Mouse (Mus musculus): ENCODE data around the gene Serpina3i.
"Not testable (repeated sequence)": the region's sequence is repeated elsewhere in the genome, so short reads cannot be mapped to it uniquely, and the experiment has no call there.

The Serpina3i gene

GRCm38 (mm10) chr12:104262863-104263262 lies at the start of gene Serpina3i:
Gene Serpina3i (plus strand): TSS chr12:104263122.
- DNase-seq, result no peak

DNA sequence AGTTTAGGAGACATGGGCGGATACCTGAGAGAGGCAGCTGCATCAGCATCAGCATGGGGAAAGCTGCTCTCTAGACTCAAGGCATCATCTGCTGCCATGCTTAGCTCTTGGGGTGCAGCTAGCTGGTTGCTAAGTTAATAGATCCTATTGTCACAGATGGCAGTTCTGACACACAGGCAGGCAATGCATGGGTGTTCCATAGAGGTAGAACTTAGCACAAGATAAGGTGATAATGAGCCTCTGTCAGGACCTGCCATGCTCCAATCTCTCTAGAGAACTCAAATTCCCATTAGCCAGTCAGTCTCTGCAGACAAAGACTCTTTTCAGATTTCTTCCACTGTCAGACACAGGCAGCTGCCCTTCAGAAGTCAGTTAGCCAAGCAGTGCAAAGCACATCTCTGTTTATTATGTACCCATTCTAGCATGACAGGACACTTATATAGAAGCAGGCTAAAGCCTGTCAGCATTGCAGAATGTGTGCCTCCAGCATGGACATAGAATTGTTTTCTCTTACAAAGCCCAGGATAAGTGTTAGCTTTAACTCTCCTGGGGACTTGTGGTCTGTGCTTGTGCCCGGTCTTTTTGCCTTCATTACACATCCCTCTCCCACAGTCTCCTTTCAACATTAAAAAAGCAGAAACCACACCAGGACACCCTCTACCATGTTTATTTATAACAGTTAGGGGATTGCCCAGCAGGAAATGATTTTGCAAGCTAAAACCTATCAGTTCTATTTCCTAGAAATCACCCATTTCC lies 49.1 kb upstream of the Serpina3i start:
- no peak for DNase-seq

GRCm38 (mm10) chr12:104214445-104214753 lies 48.5 kb upstream of the Serpina3i start, which contains the start of gene Serpina3f:
Gene Serpina3f (plus strand): TSS chr12:104214544.
- DNase-seq, result no peak

GRCm38 (mm10) chr12:104215249-104215648 lies 47.7 kb upstream of the Serpina3i start:
- DNase-seq, result no peak

GRCm38 (mm10) chr12:104221616-104222015 lies 41.3 kb upstream of the Serpina3i start:
- no peak for DNase-seq

DNA sequence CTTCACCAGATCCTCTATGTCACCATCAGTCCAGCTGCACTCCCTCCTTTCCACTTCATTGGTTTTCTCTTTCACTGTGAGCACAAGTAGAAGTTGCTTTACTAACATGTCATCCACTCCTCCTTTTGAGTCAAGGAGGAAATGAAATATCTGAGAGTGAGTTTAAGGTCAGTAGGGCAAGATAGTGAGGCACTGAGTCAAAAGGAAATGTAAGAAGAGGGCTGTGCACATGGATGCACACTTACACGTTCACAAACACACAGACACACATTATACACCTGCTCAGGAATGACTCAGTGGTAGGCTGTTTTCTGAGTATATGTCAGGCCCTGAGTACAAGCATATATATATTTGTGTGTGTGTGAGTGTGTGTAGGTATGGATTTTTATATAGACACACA lies 39.2 kb upstream of the Serpina3i start:
- no peak for DNase-seq

GRCm38 (mm10) chr12:104224598-104225300 lies 38.2 kb upstream of the Serpina3i start:
- DNase-seq, result no peak

DNA sequence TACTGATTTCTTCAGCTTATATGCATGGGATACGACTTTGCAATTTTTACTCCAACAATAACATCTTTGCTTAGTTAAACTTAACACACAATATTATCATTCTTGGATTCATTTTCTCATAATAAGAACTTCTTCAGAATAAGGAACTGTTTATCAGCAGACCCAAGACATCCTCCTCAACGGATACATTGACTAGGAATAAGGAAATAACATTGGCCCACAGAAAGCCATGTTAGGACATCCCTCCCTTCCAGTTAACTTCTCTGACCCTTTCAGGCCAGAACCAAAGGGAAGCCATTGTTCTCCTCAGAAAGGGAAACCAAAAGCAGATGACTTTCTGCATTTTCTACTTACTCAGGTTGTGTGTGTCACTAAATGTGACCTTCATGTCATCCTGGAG lies 32.2 kb upstream of the Serpina3i start:
- DNase-seq, result no peak

GRCm38 (mm10) chr12:104235915-104236314 lies 27.0 kb upstream of the Serpina3i start, which contains the start of gene Serpina3g:
Gene Serpina3g (plus strand): TSS chr12:104236245.
- DNase-seq, result no peak

- not testable (repeated sequence) for DNase-seq
Observed at GRCm38 (mm10) chr12:104238048-104238447, 24.9 kb upstream of the Serpina3i start.

DNA sequence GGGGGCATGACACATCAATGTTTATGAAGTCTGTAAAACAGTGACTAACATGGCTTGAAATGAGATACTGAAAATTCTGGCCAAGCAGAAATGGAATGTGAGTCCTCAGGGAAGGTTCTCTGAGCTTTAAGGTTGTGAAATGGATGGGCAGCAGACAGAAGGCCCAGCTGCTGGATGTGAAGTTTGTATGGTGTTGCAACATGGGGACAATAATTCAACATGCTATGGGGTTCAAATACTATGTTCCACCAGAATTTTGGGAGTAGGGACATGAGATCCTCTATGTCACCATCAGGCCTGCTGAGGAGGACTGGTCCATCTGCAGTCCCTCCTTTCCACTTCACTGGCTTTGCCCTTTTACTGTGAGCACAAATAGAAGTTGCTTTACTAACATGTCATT lies 19.6 kb upstream of the Serpina3i start:
- no peak for DNase-seq

DNA sequence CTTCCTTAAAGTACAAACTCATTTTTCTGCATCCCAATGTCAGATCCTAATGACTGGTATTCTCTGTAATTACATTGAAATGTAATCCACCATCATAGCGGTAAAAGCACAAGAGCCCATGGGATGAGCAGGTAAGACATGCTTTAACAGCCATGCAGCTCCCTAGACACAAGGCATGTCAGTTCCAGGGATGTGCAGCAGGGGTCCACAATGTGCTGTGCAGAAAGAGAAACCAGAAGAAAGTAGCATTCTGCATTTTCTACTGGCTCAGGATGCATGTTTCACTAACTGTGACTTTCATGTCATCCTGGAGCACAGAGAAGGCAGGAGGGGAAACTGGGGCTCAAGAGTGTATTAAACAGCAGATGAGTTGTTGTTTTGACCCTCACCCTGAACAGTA lies 17.8 kb upstream of the Serpina3i start:
- DNase-seq, result no peak

GRCm38 (mm10) chr12:104245595-104245994 lies 17.3 kb upstream of the Serpina3i start:
- DNase-seq, result no peak

GRCm38 (mm10) chr12:104247553-104248002 lies 15.3 kb upstream of the Serpina3i start:
- no peak for DNase-seq

DNA sequence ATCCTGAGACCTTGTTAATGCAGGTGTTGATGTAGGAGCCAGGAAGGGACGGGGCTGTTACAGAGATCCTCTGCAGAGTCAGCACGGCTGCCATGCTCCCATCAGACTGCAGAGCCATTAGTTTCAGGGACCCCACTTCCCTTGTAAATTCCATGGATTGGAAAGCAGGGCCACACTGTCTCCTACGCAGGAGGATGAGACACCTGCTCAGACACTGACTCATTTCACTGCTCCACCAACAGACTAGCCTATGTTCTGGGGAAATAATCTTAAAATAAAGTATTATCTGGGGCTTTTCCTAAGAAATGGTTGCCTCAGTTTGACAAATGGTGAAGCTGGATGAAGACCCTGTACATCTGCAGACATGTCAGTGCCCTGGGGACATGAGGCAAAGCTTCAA lies 14.7 kb upstream of the Serpina3i start:
- DNase-seq, result no peak

- DNase-seq, result no peak
Observed at GRCm38 (mm10) chr12:104261041-104261440, 1.9 kb upstream of the Serpina3i start.

- DNase-seq, result no peak
Observed at GRCm38 (mm10) chr12:104266374-104266773, 3.5 kb downstream of the Serpina3i start.

- no peak for DNase-seq
Observed at GRCm38 (mm10) chr12:104278216-104279055, 15.5 kb downstream of the Serpina3i start.

- no peak for DNase-seq
Observed at GRCm38 (mm10) chr12:104279056-104279435, 16.1 kb downstream of the Serpina3i start.

- DNase-seq, result no peak
Observed at GRCm38 (mm10) chr12:104283380-104283779, 20.5 kb downstream of the Serpina3i start.

DNA sequence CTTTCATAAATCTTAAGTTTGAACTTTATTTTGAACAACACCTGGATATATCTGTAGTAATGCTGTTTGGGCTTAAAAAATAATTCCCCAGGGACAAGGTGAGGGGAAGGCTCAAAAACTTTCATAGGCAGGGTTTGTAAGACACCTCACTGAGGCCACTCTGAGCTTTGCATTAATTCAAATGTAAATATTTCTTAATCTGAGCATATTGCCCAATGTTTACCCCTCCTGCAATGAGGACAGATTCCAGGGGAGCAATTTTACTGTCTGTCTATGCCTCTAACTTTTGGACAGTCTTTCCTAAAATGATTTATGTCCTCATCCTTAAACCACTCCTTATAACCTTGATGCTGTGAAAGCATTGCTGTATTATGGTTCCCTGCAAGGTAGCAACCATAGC lies 25.4 kb downstream of the Serpina3i start:
- no peak for DNase-seq

GRCm38 (mm10) chr12:104289872-104290271 lies 26.9 kb downstream of the Serpina3i start:
- DNase-seq, result no peak

DNA sequence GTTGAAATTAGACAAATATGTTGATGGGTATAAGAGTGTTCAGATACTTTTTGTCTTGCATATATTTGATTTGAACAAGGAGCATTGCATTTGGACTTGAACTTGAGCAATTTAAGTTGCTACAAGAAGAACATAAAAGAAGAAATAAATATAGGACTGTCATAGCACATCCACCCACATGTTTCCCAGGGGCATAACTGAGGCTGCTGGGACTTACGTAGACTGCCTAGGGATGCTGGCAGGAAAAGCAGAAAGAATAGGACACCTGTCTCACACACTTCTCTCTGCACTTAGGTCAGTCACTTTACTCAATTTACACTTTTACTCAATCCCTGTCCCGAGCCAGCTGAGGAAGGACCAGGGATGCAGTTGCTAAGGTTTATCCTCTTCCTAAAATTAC lies 31.0 kb downstream of the Serpina3i start:
- DNase-seq, result no peak
